Mouse (Mus musculus) lung, embryonic 14.5 days (tissue): ENCODE data around the gene Stambp. TPM values are rescaled to one million over a fixed set of nuclear protein-coding genes. Genes with fewer than 3 reads are reported as not detected.

ENCODE experiments used
- ATAC-seq: fragments of 200-750 bp; cut with Nextera tagmentation; 2 replicates; pipeline ENCODE4 v1.8.0; 2017; ENCODE audit warnings: mild to moderate bottlenecking, moderate TSS enrichment, moderate library complexity; ENCODE audit not compliant: insufficient read depth
- DNase-seq: peaks from one replicate; pipeline ENCODE4 v3.0.0-alpha.2; 2015
- H3K27ac ChIP-seq: fragments of 300-500 bp; sonication (generic); 2 replicates; pipeline ENCODE4 v1.5.1; 2014; ENCODE audit warnings: low read depth, mild to moderate bottlenecking, moderate library complexity
- H3K27me3 ChIP-seq: fragments of 300-500 bp; sonication (generic); 2 replicates; pipeline ENCODE4 v1.6.1; 2014; ENCODE audit warnings: low read length, control low read depth; ENCODE audit not compliant: insufficient read depth
- H3K36me3 ChIP-seq: fragments of 300-500 bp; sonication (generic); 2 replicates; pipeline ENCODE4 v1.6.1; 2014; ENCODE audit warnings: control low read depth; ENCODE audit not compliant: insufficient read depth
- H3K4me1 ChIP-seq: fragments of 300-500 bp; sonication (generic); 2 replicates; pipeline ENCODE4 v1.6.1; 2014; ENCODE audit warnings: antibody characterized with exemption, control low read depth; ENCODE audit not compliant: insufficient read depth
- H3K4me2 ChIP-seq: fragments of 300-500 bp; sonication (generic); 2 replicates; pipeline ENCODE4 v1.6.1; 2014; ENCODE audit warnings: mild to moderate bottlenecking
- H3K4me3 ChIP-seq: fragments of 300-500 bp; sonication (generic); 2 replicates; pipeline ENCODE4 v1.5.1; 2014; ENCODE audit warnings: low read depth, low read length
- H3K9ac ChIP-seq: fragments of 300-500 bp; sonication (generic); 2 replicates; pipeline ENCODE4 v1.6.1; 2014
- H3K9me3 ChIP-seq: fragments of 300-500 bp; sonication (generic); 2 replicates; pipeline ENCODE4 v1.6.1; 2016; ENCODE audit warnings: low read depth, low read length, control low read depth
- CTCF ChIP-seq: IDR thresholded peaks from 2 replicates; pipeline ENCODE4 v1.5.1; 2016; ENCODE audit warnings: antibody characterized with exemption, low read depth
- WGBS: fragments of 180-500 bp; shearing (Covaris S2); extraction: QIAGEN DNeasy Blood & Tissue Kit; methylation state at CpG from one replicate; pipeline ENCODE4 v1.1.7; 2014; 5-methylcytosine and 5-hydroxymethylcytosine counted together
- polyA plus RNA-seq: library from polyadenylated mRNA; unstranded; fragments of >200 nt; fragmentation: Nextera tagmentation; extraction: Ambion mirVana; gene quantifications from 2 replicates; pipeline ENCODE4 v1.2.1, GENCODE M21; 2014

Stambp gene
- polyA plus RNA-seq, 1 experiment from 2014 or later = 18.6 TPM

DNA sequence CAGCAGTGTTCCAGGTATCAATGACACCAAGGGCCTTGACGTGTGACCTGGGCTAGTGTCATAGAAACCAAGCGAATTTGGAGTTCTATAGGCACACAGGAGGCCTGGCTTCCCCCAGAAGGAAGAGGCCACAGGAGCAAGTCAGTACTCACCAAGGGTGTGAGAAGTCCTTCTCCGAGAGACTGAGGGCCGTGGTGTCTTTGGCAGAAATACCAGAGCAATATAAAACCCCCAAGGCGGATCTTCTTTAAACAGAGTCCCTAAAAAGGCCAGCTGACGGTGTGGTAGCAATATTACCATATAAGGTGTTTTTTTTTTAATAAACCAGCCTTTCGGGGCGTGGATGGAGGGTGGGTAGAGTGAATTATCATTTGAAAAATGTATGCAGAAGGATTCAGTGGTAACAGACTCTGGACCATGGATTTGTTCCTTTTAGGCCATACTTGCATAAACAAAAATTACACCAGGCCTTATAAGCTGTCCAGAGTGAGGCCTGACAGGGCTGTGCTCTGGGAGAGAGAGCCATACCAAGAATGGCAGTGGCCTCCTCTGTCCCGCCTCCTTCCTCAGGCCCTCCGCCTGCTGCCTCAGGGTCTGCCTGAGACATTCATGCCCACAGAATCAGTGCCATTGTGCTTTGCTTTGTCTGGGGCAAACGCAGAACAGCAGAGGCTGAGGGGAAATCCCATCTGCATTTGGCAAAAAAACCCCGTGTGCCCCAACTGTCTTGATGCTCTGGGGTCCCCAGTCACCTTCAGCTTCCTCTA lies 36.3 kb downstream of the Stambp start, which contains the start of gene Actg2:
TSS of gene Actg2 (minus strand) at position 238 of the 767 bp plus-strand sequence.
- no peaks in the 10 kb centered on the region for H3K36me3 ChIP-seq
- H3K4me1 ChIP-seq = no peaks in the 10 kb centered on the region
- no peaks in the 10 kb centered on the region for H3K9me3 ChIP-seq
- peak within 1 kb of the TSS; percentile 32; the same call in 1 of the 2 replicates for H3K9ac ChIP-seq
- no peak for TF ChIP-seq CTCF
- peak within 1 kb of the TSS; percentile 21 for H3K4me3 ChIP-seq
- ATAC-seq (peak; percentile 78), DNase-seq (peak; percentile 57)
- H3K27ac ChIP-seq = peak within 1 kb of the TSS; percentile 78
- WGBS = 46% methylated on average over 12 of the region's 12 CpGs
- H3K27me3 ChIP-seq = no peaks in the 10 kb centered on the region
- peak within 1 kb of the TSS; percentile 42; the same call in 1 of the 2 replicates for H3K4me2 ChIP-seq

DNA sequence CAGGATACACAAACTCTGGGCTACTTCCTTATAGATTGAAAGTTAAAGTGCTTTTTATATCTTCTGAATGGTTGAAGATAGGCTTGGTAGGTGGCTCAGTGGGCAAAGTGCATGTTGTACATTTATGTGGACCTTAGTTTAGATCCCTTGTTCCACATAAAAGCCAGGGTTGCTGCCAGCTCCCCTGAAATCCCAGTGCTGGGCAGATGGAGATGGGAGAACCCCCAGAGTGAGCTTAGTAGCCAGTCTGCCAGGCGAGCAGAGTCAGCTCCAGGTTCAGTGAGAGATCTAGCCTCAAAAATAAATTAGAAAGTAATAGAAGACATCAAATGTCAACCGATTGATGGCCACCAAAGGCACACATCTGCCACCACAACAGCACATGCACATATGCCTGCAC lies 39.9 kb downstream of the Stambp start:
- no peak for TF ChIP-seq CTCF
- no peak overlapping the region for H3K27ac ChIP-seq
- peak overlapping the region; percentile 42 for H3K4me2 ChIP-seq
- no peak for DNase-seq
- WGBS = 80% methylated on average over 2 of the region's 2 CpGs
- H3K4me3 ChIP-seq = no peak overlapping the region
- no peak for ATAC-seq
- H3K36me3 ChIP-seq = no peaks in the 10 kb centered on the region
- H3K4me1 ChIP-seq = no peaks in the 10 kb centered on the region
- H3K9me3 ChIP-seq = no peaks in the 10 kb centered on the region
- no peaks in the 10 kb centered on the region for H3K27me3 ChIP-seq
- H3K9ac ChIP-seq = no peak overlapping the region

DNA sequence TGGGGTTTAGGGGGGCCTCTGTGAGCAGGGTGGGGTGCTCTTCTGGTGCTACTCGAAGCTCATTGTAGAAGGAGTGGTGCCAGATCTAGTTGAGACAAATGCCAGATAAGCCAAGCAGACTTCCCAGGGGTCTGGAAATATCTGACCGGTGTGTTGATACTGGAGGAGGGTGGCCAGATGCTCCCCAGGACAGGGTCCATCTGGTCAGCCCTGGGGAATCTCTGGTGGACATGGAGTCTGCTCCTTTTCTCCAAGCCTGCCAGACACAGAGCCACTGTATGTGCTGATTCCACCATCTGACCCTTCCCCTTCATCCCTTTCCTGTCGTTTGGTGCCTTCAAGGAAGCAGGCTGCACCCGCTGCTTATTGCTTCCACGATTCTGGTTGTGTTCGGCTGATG lies 49.3 kb downstream of the Stambp start:
- H3K27ac ChIP-seq = no peak overlapping the region
- H3K4me3 ChIP-seq = no peak overlapping the region
- 25% methylated on average over 6 of the region's 6 CpGs for WGBS
- TF ChIP-seq CTCF = no peak
- no peaks in the 10 kb centered on the region for H3K9me3 ChIP-seq
- ATAC-seq = no peak
- H3K27me3 ChIP-seq = no peaks in the 10 kb centered on the region
- H3K4me2 ChIP-seq = no peak overlapping the region
- no peaks in the 10 kb centered on the region for H3K36me3 ChIP-seq
- H3K4me1 ChIP-seq = no peaks in the 10 kb centered on the region
- no peak overlapping the region for H3K9ac ChIP-seq
- no peak for DNase-seq

DNA sequence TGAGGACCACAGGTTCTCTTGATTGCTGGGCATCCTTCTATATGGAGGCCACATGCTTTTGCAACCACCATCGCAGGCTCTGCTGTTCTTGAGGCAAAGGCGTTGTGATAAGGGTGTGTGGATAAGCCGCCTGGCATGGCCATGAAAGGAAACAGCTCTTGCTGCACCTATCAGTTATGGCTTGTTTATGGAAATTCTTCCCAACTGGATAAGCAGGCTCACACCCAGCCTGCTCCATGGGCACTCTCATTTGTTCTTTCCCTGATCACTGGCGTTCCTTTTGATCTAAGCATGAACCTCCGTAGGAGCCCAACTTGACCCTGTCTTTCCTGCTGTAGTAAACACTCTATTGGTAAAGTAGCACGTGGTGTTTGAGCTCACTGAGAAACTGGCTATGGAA lies 50.7 kb downstream of the Stambp start:
- ATAC-seq (no peak), DNase-seq (no peak)
- Histone ChIP-seq H3K36me3 (no peaks in the 10 kb centered on the region), H3K9ac (no peak overlapping the region), H3K9me3 (no peaks in the 10 kb centered on the region), H3K4me1 (no peaks in the 10 kb centered on the region), H3K4me2 (no peak overlapping the region), H3K27ac (no peak overlapping the region), H3K4me3 (no peak overlapping the region), H3K27me3 (no peaks in the 10 kb centered on the region)
- WGBS = 47% methylated on average over 6 of the region's 6 CpGs
- no peak for TF ChIP-seq CTCF

DNA sequence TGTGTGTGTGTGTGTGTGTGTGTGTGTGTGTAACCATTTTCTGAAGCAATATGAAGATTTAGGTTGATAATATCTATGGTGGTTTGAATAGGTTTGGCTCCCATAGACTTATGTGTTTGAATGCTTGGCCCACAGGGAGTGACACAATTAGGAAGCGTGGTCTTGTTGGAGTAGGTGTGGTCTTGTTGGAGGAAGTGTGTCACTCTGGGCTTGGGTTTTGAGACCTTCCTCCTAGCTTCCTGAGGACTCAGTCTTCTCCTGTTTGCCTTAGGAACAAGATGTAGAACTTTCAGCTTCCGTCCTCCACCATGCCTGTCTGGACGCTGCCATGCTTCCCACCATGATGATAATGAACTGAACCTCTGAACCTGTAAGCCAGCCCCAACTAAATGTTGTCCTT lies 53.9 kb downstream of the Stambp start:
- TF ChIP-seq CTCF = no peak
- H3K4me3 ChIP-seq = no peak overlapping the region
- H3K9ac ChIP-seq = no peak overlapping the region
- H3K9me3 ChIP-seq = no peaks in the 10 kb centered on the region
- DNase-seq (no peak), ATAC-seq (no peak)
- 80% methylated on average over 3 of the region's 3 CpGs for WGBS
- H3K36me3 ChIP-seq = no peaks in the 10 kb centered on the region
- no peaks in the 10 kb centered on the region for H3K27me3 ChIP-seq
- no peak overlapping the region for H3K27ac ChIP-seq
- no peaks in the 10 kb centered on the region for H3K4me1 ChIP-seq
- H3K4me2 ChIP-seq = no peak overlapping the region

DNA sequence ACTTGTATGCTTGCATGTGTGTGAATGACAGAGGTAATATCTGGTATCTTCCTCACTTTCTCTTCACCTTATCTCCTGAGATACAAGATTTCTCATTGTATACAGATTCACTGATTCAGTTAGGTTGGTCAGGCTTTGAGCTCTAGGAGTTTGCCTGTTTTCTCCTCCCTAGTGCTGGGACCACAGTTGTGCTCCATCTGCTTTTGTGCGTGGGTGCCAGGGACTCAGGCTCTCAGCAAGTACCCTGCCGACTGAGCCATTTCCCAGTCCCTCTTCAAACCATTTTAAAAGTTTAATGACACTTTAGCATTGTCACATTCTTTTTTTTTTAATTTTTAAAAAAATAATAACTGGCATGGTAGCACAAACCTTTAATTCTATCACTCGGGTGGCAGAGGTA lies 57.4 kb downstream of the Stambp start:
- no peak for ATAC-seq
- TF ChIP-seq CTCF = no peak

DNA sequence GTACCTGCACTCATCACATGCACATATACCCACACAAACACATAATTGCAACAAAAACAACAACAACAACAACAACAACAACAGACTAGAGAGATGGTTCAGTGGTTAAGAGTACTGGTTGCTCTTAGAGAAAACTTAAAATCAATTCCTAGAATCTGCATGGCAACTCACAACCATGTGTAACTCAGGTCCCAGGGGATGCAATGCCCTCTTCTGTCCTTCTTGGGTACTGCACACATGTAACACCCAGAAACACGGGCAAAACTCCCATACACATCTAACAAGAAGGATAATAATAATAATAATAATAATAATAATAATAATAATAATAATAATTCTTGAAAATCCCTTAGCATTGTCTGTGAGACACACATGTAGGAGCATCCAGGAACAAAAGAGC lies 60.0 kb downstream of the Stambp start:
- Histone ChIP-seq H3K27me3 (no peaks in the 10 kb centered on the region), H3K9me3 (no peaks in the 10 kb centered on the region), H3K4me1 (no peaks in the 10 kb centered on the region), H3K9ac (no peak overlapping the region), H3K27ac (no peak overlapping the region), H3K4me2 (no peak overlapping the region), H3K36me3 (no peaks in the 10 kb centered on the region), H3K4me3 (no peak overlapping the region)
- TF ChIP-seq CTCF = peak; percentile 81
- DNase-seq = peak; percentile 84
- WGBS = 6% methylated on average over 1 of the region's 1 CpGs
- ATAC-seq = 0 out of 2 replicates have a peak, but pooled peaks have one; percentile 30

More for the DNA sequence above, 57.4 kb downstream of the Stambp start:
- Histone ChIP-seq H3K36me3 (no peaks in the 10 kb centered on the region), H3K9me3 (no peaks in the 10 kb centered on the region), H3K4me2 (no peak overlapping the region), H3K4me1 (no peaks in the 10 kb centered on the region), H3K27ac (no peak overlapping the region), H3K27me3 (no peaks in the 10 kb centered on the region), H3K9ac (no peak overlapping the region), H3K4me3 (no peak overlapping the region)
- no peak for DNase-seq
- 70% methylated on average over 3 of the region's 3 CpGs for WGBS
